Mouse (Mus musculus) neural tube, embryonic 12.5 days (tissue): ENCODE results near the gene Olfr516. TPM values are rescaled to one million over a fixed set of nuclear protein-coding genes. Genes with fewer than 3 reads are reported as not detected.
A peak's percentile ranks its signal among the peaks of the same experiment; 100 is the strongest.
"Not testable (repeated sequence)": the region's sequence is repeated elsewhere in the genome, so short reads cannot be mapped to it uniquely, and the experiment has no call there.

Experiments used
- ATAC-seq: fragments of 200-750 bp; cut with Nextera tagmentation; 2 replicates; pipeline ENCODE4 v1.8.0; 2017; ENCODE audit warnings: low read depth, mild to moderate bottlenecking, moderate TSS enrichment, moderate library complexity; ENCODE audit not compliant: low FRiP score
- H3K27ac ChIP-seq: fragments of 300-500 bp; sonication (generic); 2 replicates; pipeline ENCODE4 v1.5.1; 2016
- H3K27me3 ChIP-seq: fragments of 300-500 bp; sonication (generic); replicated peaks from 2 replicates; pipeline ENCODE4 v1.6.1; 2016; ENCODE audit warnings: mild to moderate bottlenecking
- H3K36me3 ChIP-seq: fragments of 300-500 bp; sonication (generic); 2 replicates; pipeline ENCODE4 v1.6.1; 2016; ENCODE audit warnings: mild to moderate bottlenecking
- H3K4me1 ChIP-seq: fragments of 300-500 bp; sonication (generic); 2 replicates; pipeline ENCODE4 v1.6.1; 2016
- H3K4me2 ChIP-seq: fragments of 300-500 bp; sonication (generic); replicated peaks from 2 replicates; pipeline ENCODE4 v1.6.1; 2016; ENCODE audit warnings: mild to moderate bottlenecking
- H3K4me3 ChIP-seq: fragments of 300-500 bp; sonication (generic); 2 replicates; pipeline ENCODE4 v1.5.1; 2016
- H3K9ac ChIP-seq: fragments of 300-500 bp; sonication (generic); 2 replicates; pipeline ENCODE4 v1.6.1; 2016; ENCODE audit warnings: mild to moderate bottlenecking
- H3K9me3 ChIP-seq: fragments of 300-500 bp; sonication (generic); 2 replicates; pipeline ENCODE4 v1.6.1; 2016; ENCODE audit warnings: mild to moderate bottlenecking
- WGBS: fragments of 180-500 bp; shearing (Covaris S2); methylation state at CpG from one replicate; pipeline ENCODE4 v1.1.7; 2016; 5-methylcytosine and 5-hydroxymethylcytosine counted together
- polyA plus RNA-seq: library from polyadenylated mRNA; unstranded; fragments of >200 nt; fragmentation: Nextera tagmentation; extraction: Ambion mirVana; gene quantifications from 2 replicates; pipeline ENCODE4 v1.2.1, GENCODE M21; 2016

Olfr516 gene
- polyA plus RNA-seq, result not detected in 2 replicates

DNA sequence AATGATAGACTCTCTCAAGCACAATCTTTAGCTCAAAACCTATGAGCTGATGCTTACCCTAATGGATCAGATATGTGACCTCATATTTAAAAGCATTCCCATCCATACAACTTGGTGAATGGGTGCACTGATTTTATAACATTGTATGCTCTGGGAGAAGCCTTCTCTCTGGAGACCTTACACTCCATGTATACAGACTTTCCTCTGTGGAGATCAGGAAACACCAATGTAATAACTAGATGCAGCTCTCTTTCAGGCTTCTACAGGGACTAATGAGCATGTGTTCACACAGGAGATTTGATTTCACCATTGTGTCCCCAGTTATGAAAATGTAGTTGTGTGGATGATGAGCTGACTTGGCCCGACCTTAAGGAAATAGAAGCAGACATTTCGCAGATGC is at the start of gene Olfr516:
Gene Olfr516, minus strand, starts transcription at position 101 of the 400 bp plus-strand sequence.
- Histone ChIP-seq H3K4me3 (no peak within 1 kb of the TSS), H3K4me1 (no peaks in the 10 kb centered on the region), H3K27me3 (no peaks in the 10 kb centered on the region), H3K9ac (no peak within 1 kb of the TSS), H3K4me2 (no peak within 1 kb of the TSS), H3K36me3 (no peaks in the 10 kb centered on the region), H3K9me3 (no peaks in the 10 kb centered on the region), H3K27ac (no peak within 1 kb of the TSS)
- no peak for ATAC-seq
- WGBS, result 88% methylated on average over 2 of the region's 2 CpGs

GRCm38 (mm10) chr7:108894320-108894719 is 44.0 kb upstream of the Olfr516 start, which contains the start of gene Olfr519:
TSS of gene Olfr519 (minus strand) at chr7:108894420.
- no peaks in the 10 kb centered on the region for H3K36me3 ChIP-seq
- WGBS, result 89% methylated on average over 5 of the region's 5 CpGs
- no peaks in the 10 kb centered on the region for H3K27me3 ChIP-seq

DNA sequence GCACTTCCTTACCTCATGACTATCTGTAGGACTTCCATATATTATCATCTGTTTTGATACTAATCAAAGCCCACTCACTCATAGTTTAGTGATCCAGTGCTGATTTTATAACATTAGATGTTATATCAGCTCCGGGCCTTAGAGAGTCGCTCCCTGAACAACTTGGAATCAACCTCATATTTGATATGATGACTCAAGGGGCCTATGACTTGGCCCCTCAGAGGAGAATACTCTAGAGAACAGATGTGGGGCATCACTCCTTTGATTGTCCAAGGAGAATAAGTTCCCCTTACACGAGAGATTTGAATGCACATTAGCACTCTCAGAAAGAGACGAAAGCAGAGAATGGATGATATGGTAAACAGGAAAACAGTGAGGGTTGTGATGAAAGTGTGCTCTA is 34.6 kb upstream of the Olfr516 start, which contains the start of gene Olfr518:
Gene Olfr518, minus strand, starts transcription at position 101 of the 400 bp plus-strand sequence.
- Histone ChIP-seq H3K27ac (no peak within 1 kb of the TSS), H3K9me3 (no peaks in the 10 kb centered on the region)
- 78% methylated on average over 4 of the region's 4 CpGs for WGBS

More at GRCm38 (mm10) chr7:108894320-108894719, 44.0 kb upstream of the Olfr516 start, which contains the start of gene Olfr519:
- Histone ChIP-seq H3K9me3 (no peaks in the 10 kb centered on the region), H3K4me1 (no peaks in the 10 kb centered on the region), H3K27ac (no peak within 1 kb of the TSS), H3K9ac (no peak within 1 kb of the TSS), H3K4me2 (no peak within 1 kb of the TSS), H3K4me3 (no peak within 1 kb of the TSS)
- no peak for ATAC-seq

GRCm38 (mm10) chr7:108872279-108872678 is 21.9 kb upstream of the Olfr516 start, which contains the start of gene Olfr517:
TSS of gene Olfr517 (minus strand) at chr7:108872379.
- Histone ChIP-seq H3K9ac (no peak within 1 kb of the TSS), H3K9me3 (no peaks in the 10 kb centered on the region), H3K27ac (no peak within 1 kb of the TSS), H3K27me3 (no peaks in the 10 kb centered on the region), H3K4me1 (no peaks in the 10 kb centered on the region), H3K4me2 (no peak within 1 kb of the TSS), H3K36me3 (no peaks in the 10 kb centered on the region), H3K4me3 (no peak within 1 kb of the TSS)
- ATAC-seq, result no peak
- 85% methylated on average over 2 of the region's 2 CpGs for WGBS

More for the DNA sequence above, 34.6 kb upstream of the Olfr516 start, which contains the start of gene Olfr518:
- Histone ChIP-seq H3K27me3 (no peaks in the 10 kb centered on the region), H3K4me2 (no peak within 1 kb of the TSS), H3K4me1 (no peaks in the 10 kb centered on the region), H3K36me3 (no peaks in the 10 kb centered on the region), H3K4me3 (no peak within 1 kb of the TSS), H3K9ac (no peak within 1 kb of the TSS)
- ATAC-seq, result no peak

DNA sequence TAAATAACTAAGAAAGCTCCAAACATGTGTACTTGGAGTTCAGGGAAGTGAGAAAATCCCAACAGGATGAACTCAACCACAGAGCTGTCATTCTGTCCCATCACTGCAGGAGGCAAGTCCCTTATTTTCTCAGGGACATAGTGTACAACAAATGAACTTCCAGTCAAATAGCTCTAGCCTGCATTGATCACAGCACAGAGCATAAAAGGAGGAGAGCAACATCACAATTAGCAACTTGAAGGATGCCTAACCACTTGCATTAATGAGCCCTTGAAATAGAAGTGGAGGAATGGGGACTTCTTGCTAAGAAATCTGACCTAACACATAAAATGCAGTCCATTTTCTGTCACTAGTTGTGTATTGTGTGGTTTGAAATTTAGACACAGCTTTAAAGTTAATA is 24.4 kb downstream of the Olfr516 start, which contains the start of gene Olfr514:
Gene Olfr514, minus strand, starts transcription at position 101 of the 400 bp plus-strand sequence.
- Histone ChIP-seq H3K4me1 (no peaks in the 10 kb centered on the region), H3K4me2 (no peak within 1 kb of the TSS), H3K36me3 (no peaks in the 10 kb centered on the region), H3K9me3 (no peaks in the 10 kb centered on the region), H3K27ac (no peak within 1 kb of the TSS), H3K4me3 (no peak within 1 kb of the TSS), H3K9ac (no peak within 1 kb of the TSS), H3K27me3 (no peaks in the 10 kb centered on the region)
- no peak for ATAC-seq

- not testable (repeated sequence) for H3K4me1 ChIP-seq, H3K4me2 ChIP-seq, H3K9me3 ChIP-seq, H3K27ac ChIP-seq, H3K9ac ChIP-seq, H3K27me3 ChIP-seq, H3K36me3 ChIP-seq, H3K4me3 ChIP-seq
- 0 out of 2 replicates have a peak, but pooled peaks have one; percentile 48 for ATAC-seq
- WGBS, result 52% methylated on average over 5 of the region's 5 CpGs
Observed at GRCm38 (mm10) chr7:108814593-108815215, 35.6 kb downstream of the Olfr516 start.

GRCm38 (mm10) chr7:108797205-108797933 is 53.0 kb downstream of the Olfr516 start:
- H3K4me3 ChIP-seq, result no peak overlapping the region
- H3K9ac ChIP-seq, result no peak overlapping the region
- ATAC-seq, result no peak
- no peak overlapping the region for H3K27ac ChIP-seq
- H3K4me2 ChIP-seq, result no peak overlapping the region
- H3K9me3 ChIP-seq, result no peaks in the 10 kb centered on the region
- no peaks in the 10 kb centered on the region for H3K36me3 ChIP-seq
- 42% methylated on average over 1 of the region's 1 CpGs for WGBS
- H3K4me1 ChIP-seq, result no peaks in the 10 kb centered on the region
- no peaks in the 10 kb centered on the region for H3K27me3 ChIP-seq

Other genes starting within 250 kb of the Olfr516 start
- gene Olfr506, start 239.7 kb downstream of the Olfr516 start, polyA plus RNA-seq, result not detected in 2 replicates
- not detected in 2 replicates for gene Olfr507, start 228.7 kb downstream of the Olfr516 start, polyA plus RNA-seq
- not detected in 2 replicates for gene Olfr508, start 220.5 kb downstream of the Olfr516 start, polyA plus RNA-seq
- gene Olfr509, start 198.6 kb downstream of the Olfr516 start, polyA plus RNA-seq, result not detected in 2 replicates
- gene Olfr510, start 184.1 kb downstream of the Olfr516 start, polyA plus RNA-seq, result not detected in 2 replicates
- not detected in 2 replicates for gene Olfr512, start 137.2 kb downstream of the Olfr516 start, polyA plus RNA-seq
- gene Olfr513, start 99.6 kb downstream of the Olfr516 start, polyA plus RNA-seq, result not detected in 2 replicates
- not detected in 2 replicates for gene Olfr514, start 24.5 kb downstream of the Olfr516 start, polyA plus RNA-seq
- not detected in 2 replicates for gene Olfr517, start 21.9 kb upstream of the Olfr516 start, polyA plus RNA-seq
- gene Olfr518, start 34.5 kb upstream of the Olfr516 start, polyA plus RNA-seq, result not detected in 2 replicates
- not detected in 2 replicates for gene Olfr519, start 43.9 kb upstream of the Olfr516 start, polyA plus RNA-seq
- gene Nlrp10, start 79.6 kb upstream of the Olfr516 start, polyA plus RNA-seq, result not detected in 2 replicates
- 85.9 and 87.7 TPM in 2 replicates for gene Eif3f, start 83.9 kb upstream of the Olfr516 start, polyA plus RNA-seq
- gene Tub, start 99.8 kb upstream of the Olfr516 start, polyA plus RNA-seq, result 32.8 and 36.0 TPM in 2 replicates
- 21.2 and 24.1 TPM in 2 replicates for gene Ric3, start 232.8 kb upstream of the Olfr516 start, polyA plus RNA-seq